Mouse (Mus musculus): ENCODE data around the gene Polr2h. TPM values are rescaled to one million over a fixed set of nuclear protein-coding genes. Genes with fewer than 3 reads are reported as not detected.

Polr2h gene
- total and polyA plus RNA-seq, 3 experiments = 6.1 to 95.7 (median 17.5) TPM

DNA sequence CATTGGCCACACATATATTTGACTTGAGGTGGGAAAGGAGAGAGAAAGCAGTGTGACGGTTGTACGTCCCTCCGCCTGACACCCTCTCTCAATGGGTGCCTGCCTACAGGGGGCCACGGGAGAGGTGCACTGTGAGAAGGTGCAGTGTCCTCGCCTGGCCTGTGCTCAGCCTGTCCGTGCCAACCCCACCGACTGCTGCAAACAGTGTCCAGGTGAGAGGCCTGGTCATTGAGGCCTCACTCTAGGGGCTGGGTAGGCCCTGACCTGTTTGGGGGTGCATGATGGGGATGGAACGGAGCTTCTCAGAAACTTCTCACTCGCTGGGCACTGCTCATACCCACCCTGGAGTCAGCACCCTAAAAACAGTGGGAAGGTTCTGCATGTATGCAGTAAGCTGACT, 22.4 kb downstream of the Polr2h start:
- Histone ChIP-seq H3K4me3 (ENCODE audit: low read depth, low read length) (no peak overlapping the region), H3K9me3 (replicated peaks) (no peaks in the 10 kb centered on the region), H3K27me3 (ENCODE audit: insufficient read depth, low read length) (peaks cover 64% of the 10 kb centered on the region), H3K36me3 (replicated peaks) (no peaks in the 10 kb centered on the region), H3K4me1 (ENCODE audit: insufficient read depth, low read depth, low read length) (no peaks in the 10 kb centered on the region)
- TF ChIP-seq GATA2 (IDR thresholded peaks at IDR 0.05; ENCODE audit: borderline replicate concordance, low read depth, low read length) (no peak), TAL1 (conservative IDR thresholded peaks at IDR 0.05; ENCODE audit: low read depth, low read length) (no peak), GATA1 (IDR thresholded peaks at IDR 0.05; ENCODE audit: borderline replicate concordance, low read length) (no peak)
- DNase-seq (ENCODE audit: low spot score) = no peak
- no peak for ATAC-seq (ENCODE audit: extremely low read depth, insufficient number of reproducible peaks, low FRiP score, poor library complexity, severe bottlenecking)

DNA sequence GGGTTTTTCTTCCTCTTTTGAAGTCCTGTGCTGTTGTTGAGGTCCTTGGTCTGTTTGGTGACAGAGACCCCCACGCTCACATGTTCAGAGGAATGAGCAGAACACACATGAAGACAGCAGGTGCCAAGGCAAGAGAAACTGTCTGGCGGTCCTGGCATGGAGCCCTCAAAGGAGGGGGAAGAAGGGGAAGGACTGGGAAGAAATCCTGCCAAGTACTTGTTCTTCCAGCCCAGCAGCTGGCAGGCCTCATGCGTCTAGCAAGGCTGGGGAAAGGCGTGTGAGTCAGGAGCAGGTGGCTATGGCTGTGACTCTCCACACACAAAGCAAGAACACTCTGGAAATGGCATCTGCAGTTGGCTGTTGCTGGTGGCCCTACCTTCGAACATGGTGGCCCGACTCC, 29.2 kb downstream of the Polr2h start:
- Histone ChIP-seq H3K36me3 (replicated peaks) (no peaks in the 10 kb centered on the region), H3K27me3 (ENCODE audit: insufficient read depth, low read length) (peaks cover 34% of the 10 kb centered on the region), H3K4me3 (ENCODE audit: low read depth, low read length) (no peak overlapping the region), H3K9me3 (replicated peaks) (no peaks in the 10 kb centered on the region), H3K4me1 (ENCODE audit: insufficient read depth, low read depth, low read length) (peaks cover 2% of the 10 kb centered on the region; the same call in 1 of the 2 replicates)
- TF ChIP-seq CTCF (IDR thresholded peaks at IDR 0.05; ENCODE audit: low read depth, low read length) (no peak), GATA2 (IDR thresholded peaks at IDR 0.05; ENCODE audit: borderline replicate concordance, low read depth, low read length) (no peak), TAL1 (conservative IDR thresholded peaks at IDR 0.05; ENCODE audit: low read depth, low read length) (no peak), GATA1 (IDR thresholded peaks at IDR 0.05; ENCODE audit: borderline replicate concordance, low read length) (no peak), POLR2AphosphoS5 (IDR thresholded peaks at IDR 0.05; ENCODE audit: insufficient replicate concordance, low read depth, low read length) (no peak)
- no peak for ATAC-seq (ENCODE audit: extremely low read depth, insufficient number of reproducible peaks, low FRiP score, poor library complexity, severe bottlenecking)
- no peak for DNase-seq (ENCODE audit: low spot score)

DNA sequence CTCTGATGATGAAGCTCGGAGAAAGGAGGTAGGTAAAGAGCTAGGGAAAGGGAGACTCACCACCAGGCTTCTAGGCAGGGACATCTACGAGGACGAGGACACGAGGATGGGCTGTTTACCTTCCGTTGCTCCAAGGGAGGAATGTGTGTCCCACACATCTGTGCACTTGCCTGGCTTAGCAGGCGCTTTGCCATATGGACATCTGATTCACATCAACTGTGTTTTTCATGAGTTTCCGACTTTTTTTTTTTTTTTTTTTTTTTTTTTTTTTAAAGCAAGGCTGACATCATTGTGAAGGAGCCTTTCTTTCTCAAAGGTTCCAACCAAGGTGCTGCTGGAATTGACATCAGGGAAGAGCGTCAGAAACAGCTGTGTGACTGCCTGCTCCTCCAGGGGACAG, 33.1 kb downstream of the Polr2h start:
- no peak overlapping the region for H3K4me3 ChIP-seq (ENCODE audit: low read depth, low read length)
- no peaks in the 10 kb centered on the region for H3K36me3 ChIP-seq (replicated peaks)
- peaks cover 2% of the 10 kb centered on the region; the same call in 1 of the 2 replicates for H3K4me1 ChIP-seq (ENCODE audit: insufficient read depth, low read depth, low read length)
- no peaks in the 10 kb centered on the region for H3K9me3 ChIP-seq (replicated peaks)
- no peak for DNase-seq (ENCODE audit: low spot score)
- ATAC-seq (ENCODE audit: extremely low read depth, insufficient number of reproducible peaks, low FRiP score, poor library complexity, severe bottlenecking) = no peak
- no peak for TF ChIP-seq CTCF (IDR thresholded peaks at IDR 0.05; ENCODE audit: low read depth, low read length)
- no peak for TF ChIP-seq POLR2AphosphoS5 (IDR thresholded peaks at IDR 0.05; ENCODE audit: insufficient replicate concordance, low read depth, low read length)
- no peak for TF ChIP-seq GATA2 (IDR thresholded peaks at IDR 0.05; ENCODE audit: borderline replicate concordance, low read depth, low read length)
- no peak for TF ChIP-seq GATA1 (IDR thresholded peaks at IDR 0.05; ENCODE audit: borderline replicate concordance, low read length)
- TF ChIP-seq TAL1 (conservative IDR thresholded peaks at IDR 0.05; ENCODE audit: low read depth, low read length) = no peak
- peaks cover 22% of the 10 kb centered on the region for H3K27me3 ChIP-seq (ENCODE audit: insufficient read depth, low read length)

DNA sequence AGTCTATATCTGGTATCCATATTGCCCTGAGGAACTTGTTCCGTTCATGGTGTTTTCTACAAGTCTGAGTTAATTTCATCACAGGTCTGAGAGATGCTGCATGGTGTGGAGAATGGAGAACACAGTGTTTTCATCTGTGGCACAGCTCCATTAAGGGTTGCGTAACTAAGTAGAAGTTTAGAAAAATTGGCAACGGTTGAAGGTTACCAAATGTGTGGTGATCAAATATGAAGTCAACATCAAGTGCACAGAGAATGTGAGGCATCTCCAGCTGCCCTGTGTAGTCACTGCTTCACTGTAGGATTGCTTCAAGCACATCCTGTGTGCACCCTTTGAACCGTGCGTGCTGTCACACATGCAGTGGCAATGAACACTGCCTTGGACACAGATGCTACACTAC, 38.6 kb downstream of the Polr2h start:
- no peaks in the 10 kb centered on the region for H3K36me3 ChIP-seq (replicated peaks)
- ATAC-seq (ENCODE audit: extremely low read depth, insufficient number of reproducible peaks, low FRiP score, poor library complexity, severe bottlenecking) = no peak
- H3K9me3 ChIP-seq (replicated peaks) = no peaks in the 10 kb centered on the region
- no peak for TF ChIP-seq CTCF (IDR thresholded peaks at IDR 0.05; ENCODE audit: low read depth, low read length)
- no peak for TF ChIP-seq GATA1 (IDR thresholded peaks at IDR 0.05; ENCODE audit: borderline replicate concordance, low read length)
- TF ChIP-seq TAL1 (conservative IDR thresholded peaks at IDR 0.05; ENCODE audit: low read depth, low read length) = no peak
- no peak for TF ChIP-seq GATA2 (IDR thresholded peaks at IDR 0.05; ENCODE audit: borderline replicate concordance, low read depth, low read length)
- no peak for TF ChIP-seq POLR2AphosphoS5 (IDR thresholded peaks at IDR 0.05; ENCODE audit: insufficient replicate concordance, low read depth, low read length)
- H3K4me3 ChIP-seq (ENCODE audit: low read depth, low read length) = no peak overlapping the region
- H3K4me1 ChIP-seq (ENCODE audit: insufficient read depth, low read depth, low read length) = 0 out of 2 replicates have a peak, but pooled peaks cover 2% of the 10 kb centered on the region
- peaks cover 7% of the 10 kb centered on the region; the same call in 1 of the 2 replicates for H3K27me3 ChIP-seq (ENCODE audit: insufficient read depth, low read length)
- no peak for DNase-seq (ENCODE audit: low spot score)

DNA sequence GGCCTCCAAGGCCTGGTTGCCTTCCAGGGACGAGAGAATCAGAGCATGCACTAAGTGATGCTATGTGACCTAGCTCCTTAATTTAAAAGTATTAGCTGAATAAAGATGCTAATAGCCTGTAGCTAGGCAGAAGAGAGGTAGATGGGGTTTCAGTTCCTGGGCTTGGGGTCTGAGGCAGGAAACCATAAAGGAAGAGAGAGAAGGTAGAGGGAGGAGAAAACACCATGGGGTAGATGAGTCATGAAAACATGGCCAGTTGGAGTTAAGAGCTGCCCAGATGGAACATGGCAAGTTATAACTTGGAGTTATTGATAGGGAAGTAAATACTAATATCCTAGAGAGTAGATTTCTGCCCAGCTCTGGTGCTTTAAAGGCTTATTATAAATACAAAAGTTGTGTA, 39.9 kb downstream of the Polr2h start:
- DNase-seq (ENCODE audit: low spot score) = no peak
- H3K4me3 ChIP-seq (ENCODE audit: low read depth, low read length) = no peak overlapping the region
- ATAC-seq (ENCODE audit: extremely low read depth, insufficient number of reproducible peaks, low FRiP score, poor library complexity, severe bottlenecking) = no peak
- H3K4me1 ChIP-seq (ENCODE audit: insufficient read depth, low read depth, low read length) = 0 out of 2 replicates have a peak, but pooled peaks cover 2% of the 10 kb centered on the region
- TF ChIP-seq GATA2 (IDR thresholded peaks at IDR 0.05; ENCODE audit: borderline replicate concordance, low read depth, low read length) (no peak), TAL1 (conservative IDR thresholded peaks at IDR 0.05; ENCODE audit: low read depth, low read length) (no peak)
- H3K9me3 ChIP-seq (replicated peaks) = no peaks in the 10 kb centered on the region
- no peaks in the 10 kb centered on the region for H3K36me3 ChIP-seq (replicated peaks)
- peaks cover 5% of the 10 kb centered on the region; the same call in 1 of the 2 replicates for H3K27me3 ChIP-seq (ENCODE audit: insufficient read depth, low read length)

DNA sequence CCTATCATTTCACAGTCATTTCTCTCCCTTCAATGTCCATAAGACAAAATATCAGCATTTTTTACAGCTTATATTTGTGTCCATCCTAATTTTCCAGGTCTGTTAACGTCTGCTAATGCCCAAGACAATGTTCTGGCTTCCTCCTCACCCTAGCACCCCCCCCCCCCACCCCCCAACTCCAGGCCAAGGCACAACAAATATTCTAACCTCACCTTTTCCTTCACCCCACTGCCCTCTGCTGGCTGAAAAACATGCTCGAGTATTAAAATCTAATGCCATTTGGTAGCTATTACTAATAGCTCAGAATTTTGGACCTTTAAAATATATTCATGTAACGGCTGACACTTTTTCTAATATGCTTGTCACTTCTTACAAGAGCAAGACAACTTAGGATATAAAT, 44.2 kb downstream of the Polr2h start:
- Histone ChIP-seq H3K36me3 (replicated peaks) (no peaks in the 10 kb centered on the region), H3K27me3 (ENCODE audit: insufficient read depth, low read length) (peaks cover 9% of the 10 kb centered on the region; the same call in 1 of the 2 replicates), H3K9me3 (replicated peaks) (no peaks in the 10 kb centered on the region), H3K4me3 (ENCODE audit: low read depth, low read length) (no peak overlapping the region), H3K4me1 (ENCODE audit: insufficient read depth, low read depth, low read length) (peaks cover 5% of the 10 kb centered on the region; the same call in 1 of the 2 replicates)
- TF ChIP-seq GATA1 (IDR thresholded peaks at IDR 0.05; ENCODE audit: borderline replicate concordance, low read length) = no peak
- TF ChIP-seq TAL1 (conservative IDR thresholded peaks at IDR 0.05; ENCODE audit: low read depth, low read length) = no peak
- no peak for TF ChIP-seq GATA2 (IDR thresholded peaks at IDR 0.05; ENCODE audit: borderline replicate concordance, low read depth, low read length)
- TF ChIP-seq POLR2AphosphoS5 (IDR thresholded peaks at IDR 0.05; ENCODE audit: insufficient replicate concordance, low read depth, low read length) = no peak
- TF ChIP-seq CTCF (IDR thresholded peaks at IDR 0.05; ENCODE audit: low read depth, low read length) = no peak
- DNase-seq (ENCODE audit: low spot score) (peak; percentile 5), ATAC-seq (ENCODE audit: extremely low read depth, insufficient number of reproducible peaks, low FRiP score, poor library complexity, severe bottlenecking) (no peak)

Measured in G1E (cell line).